Mouse (Mus musculus): ENCODE measurements around the gene Ifi35.
A peak's percentile ranks its signal among the peaks of the same experiment; 100 is the strongest.
"Not testable (repeated sequence)": the region's sequence is repeated elsewhere in the genome, so short reads cannot be mapped to it uniquely, and the experiment has no call there.

Ifi35 gene

DNA sequence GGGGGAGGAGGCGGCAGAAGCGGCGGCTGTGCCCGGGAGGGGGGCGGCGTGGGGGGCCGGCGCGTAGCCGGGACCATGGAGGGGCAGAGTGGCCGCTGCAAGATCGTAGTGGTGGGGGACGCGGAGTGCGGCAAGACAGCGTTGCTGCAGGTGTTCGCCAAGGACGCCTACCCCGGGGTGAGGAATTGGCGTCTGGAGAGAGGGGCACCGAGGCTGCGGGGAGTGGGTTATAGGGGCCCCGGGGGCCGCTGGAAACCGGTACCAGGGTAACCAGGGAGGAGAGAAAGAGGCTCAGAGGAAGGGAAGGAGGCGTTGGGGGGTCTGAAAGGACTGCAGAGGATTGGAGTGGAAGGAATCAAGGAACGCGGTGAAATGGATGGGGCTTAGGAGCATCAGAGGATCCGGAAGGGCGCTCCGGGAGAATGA is 20.1 kb downstream of the Ifi35 start:
- DNase-seq (ENCODE audit: low spot score in 2 of 2), result no peak

- DNase-seq (ENCODE audit: low spot score in 2 of 2), result no peak
Measured at GRCm38 (mm10) chr11:101468731-101469130, 20.5 kb downstream of the Ifi35 start.

DNA sequence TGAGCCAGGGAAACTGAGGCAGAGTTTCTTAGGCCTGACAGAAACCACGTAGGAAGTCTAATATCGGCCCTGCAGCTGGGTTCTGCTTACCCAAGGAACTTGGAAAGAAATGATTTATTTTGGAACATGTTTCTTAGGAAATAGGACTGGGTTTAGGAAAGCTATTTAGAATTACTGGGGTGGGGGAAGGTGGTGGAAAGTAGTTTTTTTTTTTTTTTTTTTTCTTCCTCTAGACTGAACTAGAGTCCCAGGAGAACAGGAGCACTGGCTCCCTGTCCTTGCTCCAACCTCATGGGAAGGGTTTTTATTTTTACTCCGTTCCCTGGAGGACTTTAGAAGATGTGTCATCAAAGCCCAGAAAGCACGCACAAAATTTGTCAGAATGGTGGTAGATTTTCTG is 20.9 kb downstream of the Ifi35 start:
- no peak for DNase-seq (ENCODE audit: low spot score in 2 of 2)

DNA sequence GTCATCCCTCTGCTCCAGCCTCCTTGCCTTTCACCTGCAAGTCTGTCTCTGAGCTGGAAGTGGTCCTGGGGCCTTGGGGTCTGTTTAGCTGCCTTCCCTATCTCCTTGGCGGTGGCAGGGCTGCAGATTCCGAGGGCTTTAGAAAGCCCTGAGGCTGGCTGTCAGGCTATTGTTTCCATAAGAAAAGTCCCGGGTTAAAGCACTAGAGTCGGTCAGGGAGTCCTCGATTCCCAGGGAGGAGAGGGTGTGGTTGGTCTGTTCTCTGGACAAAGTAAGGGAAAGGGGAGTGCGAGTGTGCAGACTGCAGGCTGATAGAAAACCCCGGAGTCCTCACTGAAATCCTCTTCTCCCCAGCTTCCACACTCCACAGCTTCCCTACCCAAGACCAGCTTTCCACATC is 22.0 kb downstream of the Ifi35 start:
- DNase-seq (ENCODE audit: low spot score in 2 of 2), result no peak

GRCm38 (mm10) chr11:101471926-101472325 is 23.7 kb downstream of the Ifi35 start:
- DNase-seq (ENCODE audit: low spot score in 2 of 2), result no peak

DNA sequence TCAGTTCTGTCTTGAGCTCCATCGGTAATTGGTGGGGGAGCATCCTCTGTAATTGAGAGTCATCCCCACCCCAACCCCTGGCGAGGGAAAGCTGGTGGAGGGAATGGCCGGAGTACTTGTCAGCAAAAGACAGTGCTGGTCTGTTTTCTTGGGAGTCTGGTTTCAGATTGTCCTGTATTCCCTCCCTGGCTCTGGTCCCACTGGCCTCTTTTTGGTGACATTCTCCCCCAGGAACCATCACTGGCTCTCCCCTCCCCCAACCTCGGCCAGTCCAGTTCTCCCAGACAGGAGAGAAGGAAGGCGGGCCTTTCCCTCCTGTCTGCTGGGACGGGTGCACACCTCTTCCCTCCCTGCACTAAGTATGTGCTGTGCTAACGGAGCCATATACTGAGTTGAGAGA is 24.1 kb downstream of the Ifi35 start:
- DNase-seq (ENCODE audit: low spot score in 2 of 2), result peak in 1 of 2 experiments; percentile 43

- DNase-seq (ENCODE audit: low spot score in 2 of 2), result not testable (repeated sequence)
Measured at GRCm38 (mm10) chr11:101473686-101474085, 25.5 kb downstream of the Ifi35 start.

GRCm38 (mm10) chr11:101474298-101474697 is 26.1 kb downstream of the Ifi35 start:
- no peak for DNase-seq (ENCODE audit: low spot score in 2 of 2)

DNA sequence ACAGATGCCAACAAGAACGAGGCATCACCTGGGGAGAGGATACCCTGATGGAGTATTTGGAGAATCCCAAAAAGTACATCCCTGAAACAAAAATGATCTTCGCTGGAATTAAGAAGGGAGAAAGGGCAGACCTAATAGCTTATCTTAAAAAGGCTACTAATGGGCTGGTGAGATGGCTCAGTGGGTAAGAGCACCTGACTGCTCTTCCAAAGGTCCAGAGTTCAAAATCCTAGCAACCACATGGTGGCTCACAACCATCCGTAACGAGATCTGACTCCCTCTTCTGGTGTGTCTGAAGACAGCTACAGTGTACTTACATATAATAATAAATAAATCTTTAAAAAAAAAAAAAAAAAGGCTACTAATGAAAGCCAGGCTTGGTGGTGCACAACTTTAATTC is 28.2 kb downstream of the Ifi35 start:
- DNase-seq (ENCODE audit: low spot score in 2 of 2), result not testable (repeated sequence)

GRCm38 (mm10) chr11:101477194-101477551 is 29.0 kb downstream of the Ifi35 start:
- peak in 1 of 2 experiments; percentile 68 for DNase-seq (ENCODE audit: low spot score in 2 of 2)

- DNase-seq (ENCODE audit: low spot score in 2 of 2), result peak in 1 of 2 experiments; percentile 54
Measured at GRCm38 (mm10) chr11:101477552-101478211, 29.5 kb downstream of the Ifi35 start.

DNA sequence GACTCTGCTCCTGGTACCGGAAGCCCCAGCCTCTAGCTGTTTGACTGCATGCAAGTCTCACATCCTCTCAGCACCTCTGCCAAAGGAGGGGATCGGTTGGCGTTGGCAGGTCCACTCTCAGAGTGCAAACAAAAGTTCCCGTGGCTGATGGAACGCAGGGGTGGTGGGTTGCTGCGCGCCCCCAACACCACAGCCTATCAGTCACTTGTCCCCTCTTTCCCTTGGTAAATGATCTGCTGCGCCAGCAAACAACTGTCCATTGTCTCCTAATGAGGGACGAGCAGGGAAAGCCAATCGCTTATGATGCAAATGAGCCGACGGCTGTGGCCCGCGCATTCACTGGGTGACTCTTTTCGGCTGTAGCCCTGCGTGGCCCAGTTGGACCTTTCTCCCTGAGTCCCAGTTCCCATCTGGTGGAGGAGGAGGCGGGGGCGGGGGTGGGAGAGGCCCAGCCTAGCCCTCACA is 31.0 kb downstream of the Ifi35 start:
- DNase-seq (ENCODE audit: low spot score in 2 of 2), result peak in 1 of 2 experiments; percentile 42

DNA sequence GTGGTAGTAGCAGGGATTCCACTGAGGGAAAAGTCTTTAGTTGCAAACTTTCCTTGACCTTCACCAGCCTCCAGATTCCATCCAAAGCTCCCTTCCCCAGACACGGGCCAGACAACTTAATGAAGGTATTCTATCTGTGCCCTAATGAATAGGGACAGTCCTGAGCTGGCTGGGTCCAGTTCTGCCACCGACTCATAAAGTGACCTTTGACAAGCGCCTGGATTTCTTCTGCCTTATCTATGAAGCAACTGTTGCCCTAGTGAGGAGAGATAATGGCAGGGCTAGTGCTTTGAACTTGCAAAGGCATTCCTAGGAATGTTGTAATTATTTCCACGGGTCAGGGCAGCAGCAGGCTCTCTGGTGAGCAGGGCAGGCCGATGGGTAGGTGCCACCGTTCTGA is 32.7 kb downstream of the Ifi35 start:
- DNase-seq (ENCODE audit: low spot score in 2 of 2), result no peak

GRCm38 (mm10) chr11:101483804-101484203 is 35.6 kb downstream of the Ifi35 start:
- DNase-seq (ENCODE audit: low spot score in 2 of 2), result no peak

DNA sequence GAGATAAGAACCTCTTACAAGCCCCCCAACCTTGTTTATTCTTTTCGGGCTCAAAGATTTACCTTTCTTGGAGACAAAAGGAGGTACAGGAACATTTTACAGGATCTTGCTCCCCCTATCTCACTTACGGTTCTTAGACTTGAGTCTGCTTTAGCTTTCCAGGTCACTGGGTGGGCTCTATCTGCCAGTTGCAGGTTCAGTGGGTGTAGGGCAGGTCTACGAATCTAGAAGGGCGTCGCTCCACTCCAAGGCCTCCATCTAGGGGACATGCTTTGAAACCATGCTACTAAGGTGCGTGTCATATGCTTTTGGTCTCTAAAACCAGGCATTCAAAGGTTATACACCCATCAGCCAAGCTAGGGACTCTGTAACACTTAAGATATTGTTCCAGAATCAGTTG is 36.0 kb downstream of the Ifi35 start:
- DNase-seq (ENCODE audit: low spot score in 2 of 2), result no peak

DNA sequence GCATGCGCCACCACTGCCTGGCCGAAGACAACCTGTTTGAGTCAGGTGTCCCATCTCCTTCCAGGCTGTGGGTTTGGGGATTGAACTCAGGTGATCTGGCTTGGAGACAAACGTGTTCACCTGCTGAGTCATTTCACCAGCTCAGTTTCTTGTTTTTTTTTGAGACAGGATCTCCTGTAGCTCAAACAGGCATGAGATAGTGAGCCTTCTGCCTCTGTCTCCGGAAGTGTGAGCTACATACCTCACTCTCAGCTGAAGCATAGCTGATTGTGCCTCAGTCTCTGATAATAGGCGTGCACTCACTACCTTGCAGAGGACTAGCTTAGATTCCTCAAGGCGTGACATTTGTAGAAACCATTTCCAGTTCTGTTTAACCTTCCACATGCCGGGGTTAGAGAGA is 36.6 kb downstream of the Ifi35 start:
- no peak for DNase-seq (ENCODE audit: low spot score in 2 of 2)

DNA sequence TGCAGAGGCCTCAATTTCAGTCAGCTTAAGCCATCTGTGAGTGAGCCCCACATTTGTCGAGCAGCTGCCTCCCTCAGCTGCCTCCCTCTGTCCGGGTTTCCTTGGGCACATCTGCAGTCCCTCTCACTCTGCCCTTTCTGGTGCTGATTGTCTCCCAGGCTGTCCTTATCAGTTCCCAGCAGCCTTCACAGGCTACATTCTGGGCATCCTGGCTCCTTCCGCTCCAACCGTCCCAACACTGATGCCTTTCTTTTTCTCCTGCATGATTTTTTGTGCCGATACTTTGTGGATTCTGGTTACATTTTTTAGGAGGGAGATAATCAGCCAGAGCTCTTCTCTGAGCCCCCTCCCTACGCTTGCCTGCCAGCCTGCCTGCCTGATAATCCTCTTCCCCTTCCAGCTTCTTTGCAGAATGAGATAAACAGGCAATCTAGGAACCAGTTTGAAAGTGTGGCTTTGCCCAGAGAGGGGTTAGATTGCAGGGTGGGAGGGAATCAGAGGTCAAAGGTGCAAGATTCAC is 37.4 kb downstream of the Ifi35 start:
- no peak for DNase-seq (ENCODE audit: low spot score in 2 of 2)

- DNase-seq (ENCODE audit: low spot score in 2 of 2), result no peak
Measured at GRCm38 (mm10) chr11:101486126-101486525, 37.9 kb downstream of the Ifi35 start.

DNA sequence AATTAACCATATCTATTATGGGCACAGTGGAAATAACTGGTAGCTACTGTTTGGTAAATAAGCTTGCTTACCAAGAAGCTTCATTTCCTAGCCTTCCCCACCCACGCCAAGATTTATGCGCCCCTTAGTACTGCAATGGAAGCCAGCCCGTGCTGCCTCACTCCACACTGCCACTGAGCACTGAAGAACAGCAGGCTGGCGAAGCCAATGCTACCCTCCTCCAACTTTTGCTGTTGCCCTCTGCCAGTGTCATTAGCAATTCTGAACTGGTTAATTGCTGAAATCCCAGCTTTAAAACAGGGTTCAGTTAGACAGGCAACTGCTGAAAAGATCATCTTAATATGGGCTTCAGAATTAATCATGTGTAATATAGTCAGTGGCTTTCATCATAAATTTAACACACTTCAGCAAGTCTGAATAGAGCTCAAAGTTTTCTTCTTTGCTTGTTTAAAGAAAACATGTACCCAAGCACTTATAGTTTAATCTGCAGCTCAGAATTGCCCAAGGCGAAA is 58.1 kb downstream of the Ifi35 start:
- DNase-seq (ENCODE audit: low spot score in 2 of 2), result no peak

- no peak for DNase-seq (ENCODE audit: low spot score in 2 of 2)
Measured at GRCm38 (mm10) chr11:101507090-101507489, 58.9 kb downstream of the Ifi35 start.

Measured in cerebellum, postnatal 4 days (tissue).